Mouse (Mus musculus) embryonic facial prominence, embryonic 12.5 days (tissue): ENCODE measurements around the gene Ddias. TPM values are rescaled to one million over a fixed set of nuclear protein-coding genes. Genes with fewer than 3 reads are reported as not detected.
"Not testable (repeated sequence)": the region's sequence is repeated elsewhere in the genome, so short reads cannot be mapped to it uniquely, and the experiment has no call there.

Experiments used
- ATAC-seq: fragments of 200-750 bp; cut with Nextera tagmentation; 2 replicates; pipeline ENCODE4 v1.8.0; 2017; ENCODE audit not compliant: insufficient number of reproducible peaks, insufficient read depth, low FRiP score, low TSS enrichment
- H3K27ac ChIP-seq: fragments of 300-500 bp; sonication (generic); 2 replicates; pipeline ENCODE4 v1.5.1; 2016; ENCODE audit warnings: mild to moderate bottlenecking
- H3K27me3 ChIP-seq: fragments of 300-500 bp; sonication (generic); 2 replicates; pipeline ENCODE4 v1.6.1; 2016; ENCODE audit warnings: mild to moderate bottlenecking, moderate library complexity
- H3K36me3 ChIP-seq: fragments of 300-500 bp; sonication (generic); 2 replicates; pipeline ENCODE4 v1.6.1; 2016; ENCODE audit warnings: mild to moderate bottlenecking
- H3K4me1 ChIP-seq: fragments of 300-500 bp; sonication (generic); 2 replicates; pipeline ENCODE4 v1.6.1; 2016
- H3K4me2 ChIP-seq: fragments of 300-500 bp; sonication (generic); replicated peaks from 2 replicates; pipeline ENCODE4 v1.6.1; 2016; ENCODE audit warnings: mild to moderate bottlenecking, moderate library complexity
- H3K4me3 ChIP-seq: fragments of 300-500 bp; sonication (generic); 2 replicates; pipeline ENCODE4 v1.5.1; 2016; ENCODE audit warnings: mild to moderate bottlenecking
- H3K9ac ChIP-seq: fragments of 300-500 bp; sonication (generic); 2 replicates; pipeline ENCODE4 v1.6.1; 2016; ENCODE audit warnings: mild to moderate bottlenecking, moderate library complexity
- H3K9me3 ChIP-seq: fragments of 300-500 bp; sonication (generic); 2 replicates; pipeline ENCODE4 v1.6.1; 2016; ENCODE audit warnings: mild to moderate bottlenecking, moderate library complexity
- WGBS: fragments of 180-500 bp; shearing (Covaris S2); methylation state at CpG from one replicate; pipeline ENCODE4 v1.1.7; 2016; 5-methylcytosine and 5-hydroxymethylcytosine counted together
- polyA plus RNA-seq: library from polyadenylated mRNA; unstranded; fragments of >200 nt; fragmentation: Nextera tagmentation; extraction: Ambion mirVana; gene quantifications from 2 replicates; pipeline ENCODE4 v1.2.1, GENCODE M21; 2016

Ddias gene
- polyA plus RNA-seq: 15.4 and 18.5 TPM in 2 replicates

DNA sequence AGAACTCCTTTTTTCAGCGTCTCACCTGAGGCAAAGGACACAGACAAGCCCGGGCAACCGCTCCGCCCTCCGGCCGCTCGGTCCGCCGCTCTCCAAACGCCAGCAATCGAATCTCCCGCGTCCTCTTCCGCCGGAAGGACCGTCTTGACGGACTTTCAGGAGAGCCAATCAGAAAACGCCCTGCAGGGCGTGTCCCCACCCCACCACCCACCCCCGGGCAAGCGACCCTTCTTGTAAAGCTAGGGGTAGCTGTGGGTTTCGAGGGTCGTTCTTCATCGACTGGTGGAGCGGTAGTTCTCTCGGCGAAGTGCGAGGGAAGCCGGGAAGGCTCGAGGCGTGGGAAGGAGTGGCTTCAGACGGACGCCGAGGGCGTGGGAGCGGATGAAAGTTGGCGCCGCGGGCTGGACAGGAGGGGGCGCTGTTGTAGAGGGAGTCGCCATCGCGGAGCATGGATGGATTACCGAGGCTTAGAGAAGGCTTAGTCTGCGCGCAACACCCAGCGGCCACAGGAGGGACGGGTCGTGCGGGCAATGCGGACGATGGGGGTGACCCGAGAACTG, at the start of gene Ddias, which contains the start of gene Prcp:
Gene Ddias, minus strand, starts transcription at position 132 of the 560 bp plus-strand sequence.
Gene Prcp, plus strand, starts transcription at position 355 of the 560 bp plus-strand sequence.
- under 1% methylated on average over 53 of the region's 53 CpGs for WGBS

DNA sequence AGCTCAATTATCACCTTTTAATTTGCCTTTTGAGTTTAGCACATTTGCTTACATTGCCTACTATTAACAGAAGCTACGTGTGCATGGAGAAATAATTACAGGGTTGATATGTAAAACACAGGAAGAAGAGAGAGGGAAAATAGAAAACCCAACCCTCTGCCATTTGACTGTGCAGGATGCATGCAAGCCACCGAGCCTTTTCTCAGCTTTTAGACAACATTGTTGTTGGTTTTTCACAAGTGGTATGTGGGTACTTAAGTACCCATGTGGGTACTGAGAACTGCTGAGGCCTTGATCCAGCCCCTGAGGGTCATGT, 46.8 kb upstream of the Ddias start:
- Histone ChIP-seq H3K27ac (no peak overlapping the region), H3K4me3 (no peak overlapping the region), H3K27me3 (no peaks in the 10 kb centered on the region), H3K4me1 (no peaks in the 10 kb centered on the region), H3K9ac (no peak overlapping the region), H3K4me2 (no peak overlapping the region), H3K36me3 (no peaks in the 10 kb centered on the region), H3K9me3 (no peaks in the 10 kb centered on the region)
- ATAC-seq: no peak
- 59% methylated on average over 2 of the region's 2 CpGs for WGBS

More for the DNA sequence above, at the start of gene Ddias, which contains the start of gene Prcp:
- Histone ChIP-seq H3K4me2 (peak within 1 kb of the TSS; percentile 58), H3K27ac (peak within 1 kb of the TSS; percentile 98), H3K4me3 (peak within 1 kb of the TSS; percentile 60), H3K4me1 (peaks cover 12% of the 10 kb centered on the region), H3K27me3 (no peaks in the 10 kb centered on the region), H3K36me3 (no peaks in the 10 kb centered on the region), H3K9me3 (no peaks in the 10 kb centered on the region), H3K9ac (peak within 1 kb of the TSS; percentile 65)
- ATAC-seq: peak; percentile 83

DNA sequence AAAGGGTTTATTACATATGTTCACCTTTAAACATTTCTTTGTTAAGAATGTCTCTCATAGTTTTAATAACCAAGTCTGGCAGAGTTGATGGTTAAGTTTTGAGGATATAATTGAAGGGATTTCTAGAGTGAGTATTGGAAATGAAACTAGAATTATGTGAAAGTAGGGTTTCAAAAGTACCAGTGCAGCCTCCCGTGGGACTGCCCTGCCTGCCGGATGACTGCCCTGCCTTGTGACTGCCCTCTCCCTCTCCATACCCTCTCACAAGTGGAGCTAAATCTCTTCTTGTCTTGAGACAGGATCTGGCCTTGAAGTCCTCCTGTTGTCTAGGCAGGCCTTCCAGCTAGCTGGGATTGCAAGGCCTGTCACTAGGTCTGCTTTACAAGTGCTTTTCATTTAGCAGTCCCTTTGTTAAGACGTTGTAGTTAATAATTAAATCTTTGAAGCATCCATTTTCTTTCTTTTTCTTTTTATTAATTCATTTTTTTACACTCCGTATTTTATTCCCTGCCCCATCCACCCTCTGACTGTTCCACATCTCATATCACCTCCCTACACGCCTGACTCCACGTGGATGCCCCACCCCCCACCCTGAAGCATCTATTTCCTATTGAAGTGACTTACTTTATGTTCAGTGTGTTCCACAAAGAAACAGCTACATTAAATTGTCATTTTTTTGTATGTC, 46.3 kb upstream of the Ddias start:
- ATAC-seq: no peak
- no peaks in the 10 kb centered on the region for H3K9me3 ChIP-seq
- H3K4me2 ChIP-seq: no peak overlapping the region
- H3K4me1 ChIP-seq: no peaks in the 10 kb centered on the region
- H3K9ac ChIP-seq: no peak overlapping the region
- no peaks in the 10 kb centered on the region for H3K27me3 ChIP-seq
- H3K36me3 ChIP-seq: no peaks in the 10 kb centered on the region
- 84% methylated on average over 6 of the region's 6 CpGs for WGBS
- H3K4me3 ChIP-seq: no peak overlapping the region
- no peak overlapping the region for H3K27ac ChIP-seq

- H3K9me3 ChIP-seq, H3K4me1 ChIP-seq, H3K27me3 ChIP-seq, ATAC-seq, H3K36me3 ChIP-seq, H3K4me3 ChIP-seq, H3K9ac ChIP-seq, H3K4me2 ChIP-seq, H3K27ac ChIP-seq: not testable (repeated sequence)
- 31% methylated on average over 7 of the region's 7 CpGs for WGBS
Observed at GRCm38 (mm10) chr7:92904285-92904684, 30.2 kb upstream of the Ddias start.

DNA sequence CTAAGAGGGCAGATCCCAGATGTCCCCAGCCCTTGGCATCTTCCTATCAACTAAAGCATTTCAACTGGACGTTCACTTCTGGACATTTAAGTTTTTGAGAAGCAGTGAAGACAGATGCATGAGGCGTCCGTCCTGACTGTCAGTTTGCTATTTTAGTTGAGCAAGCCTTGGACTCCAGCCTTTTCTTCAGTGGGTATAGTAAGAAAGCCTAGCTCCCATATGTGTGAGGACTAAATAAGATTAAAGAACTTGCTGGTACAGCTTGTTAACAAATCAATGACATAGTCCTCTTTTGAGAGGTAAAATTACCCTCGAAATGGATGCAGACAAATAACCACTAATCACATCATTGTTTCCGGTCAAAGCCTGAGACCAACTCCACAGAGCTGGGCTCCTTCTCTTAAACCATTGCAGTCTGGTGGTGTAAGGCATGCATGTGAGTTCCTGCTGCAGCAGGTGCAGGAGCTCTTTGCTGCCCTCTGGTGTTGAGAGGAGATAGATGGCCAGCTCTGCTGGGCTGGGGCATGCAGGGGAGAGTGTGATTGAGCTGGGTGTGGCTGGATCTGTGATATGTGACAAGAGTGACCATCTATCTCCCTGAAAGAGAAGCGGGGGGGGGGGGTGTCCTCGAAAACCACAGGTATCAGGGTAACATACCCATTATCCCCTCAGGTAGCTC, 29.5 kb upstream of the Ddias start:
- no peaks in the 10 kb centered on the region for H3K9me3 ChIP-seq
- no peak overlapping the region for H3K27ac ChIP-seq
- WGBS: 46% methylated on average over 7 of the region's 7 CpGs
- no peaks in the 10 kb centered on the region for H3K36me3 ChIP-seq
- H3K9ac ChIP-seq: no peak overlapping the region
- H3K4me1 ChIP-seq: no peaks in the 10 kb centered on the region
- H3K27me3 ChIP-seq: no peaks in the 10 kb centered on the region
- H3K4me2 ChIP-seq: no peak overlapping the region
- no peak overlapping the region for H3K4me3 ChIP-seq
- ATAC-seq: 0 out of 2 replicates have a peak, but pooled peaks have one; percentile 41

DNA sequence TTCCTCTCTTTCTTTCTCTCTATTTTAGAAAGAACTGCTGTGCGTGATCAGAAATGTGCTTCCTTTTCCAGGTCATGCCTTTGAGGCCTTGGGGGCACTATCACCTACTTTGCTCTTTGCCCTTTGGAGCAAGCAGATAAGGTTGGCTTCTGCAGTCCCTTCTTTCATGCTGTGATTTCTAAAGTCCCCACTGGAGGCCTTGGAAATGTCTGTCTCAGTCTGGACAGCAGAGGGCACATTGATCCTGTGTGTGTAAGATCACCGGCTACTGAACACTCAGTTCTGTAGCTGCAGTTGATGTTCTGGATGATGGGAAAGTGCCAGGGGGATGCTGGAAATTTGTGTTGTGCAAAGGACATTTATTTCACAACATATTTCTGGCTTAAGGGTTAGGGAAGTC, 23.0 kb upstream of the Ddias start:
- Histone ChIP-seq H3K4me2 (no peak overlapping the region), H3K27me3 (no peaks in the 10 kb centered on the region), H3K27ac (no peak overlapping the region), H3K4me3 (no peak overlapping the region), H3K36me3 (no peaks in the 10 kb centered on the region), H3K4me1 (no peaks in the 10 kb centered on the region), H3K9me3 (no peaks in the 10 kb centered on the region), H3K9ac (no peak overlapping the region)
- no peak for ATAC-seq
- WGBS: 62% methylated on average over 2 of the region's 2 CpGs

DNA sequence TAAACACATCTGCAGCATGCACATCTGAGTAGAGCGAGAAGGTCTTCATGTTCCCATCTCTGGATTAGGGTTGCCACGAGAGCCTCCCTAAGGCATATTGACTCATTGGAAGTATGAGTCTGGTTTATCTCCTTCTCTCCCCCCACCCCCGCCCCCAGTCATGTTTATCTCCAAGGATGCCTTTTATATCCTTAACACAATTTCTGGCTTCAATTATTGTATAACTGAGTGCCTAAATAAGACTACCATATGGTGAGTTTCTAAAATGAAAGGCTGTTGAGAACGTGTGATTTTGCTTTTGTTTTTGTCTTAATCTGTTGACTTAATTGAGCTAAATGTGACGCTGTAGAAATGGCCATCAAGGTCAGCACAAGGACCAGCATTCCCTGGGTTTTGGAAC, 22.0 kb upstream of the Ddias start:
- H3K36me3 ChIP-seq: no peaks in the 10 kb centered on the region
- H3K27ac ChIP-seq: no peak overlapping the region
- no peaks in the 10 kb centered on the region for H3K4me1 ChIP-seq
- no peak for ATAC-seq
- no peak overlapping the region for H3K4me3 ChIP-seq
- WGBS: 73% methylated on average over 5 of the region's 5 CpGs
- H3K4me2 ChIP-seq: no peak overlapping the region
- H3K27me3 ChIP-seq: no peaks in the 10 kb centered on the region
- no peak overlapping the region for H3K9ac ChIP-seq
- H3K9me3 ChIP-seq: no peaks in the 10 kb centered on the region

- Histone ChIP-seq H3K27me3 (no peaks in the 10 kb centered on the region), H3K4me3 (no peak overlapping the region), H3K4me2 (no peak overlapping the region), H3K9ac (no peak overlapping the region), H3K9me3 (no peaks in the 10 kb centered on the region), H3K36me3 (no peaks in the 10 kb centered on the region), H3K27ac (no peak overlapping the region), H3K4me1 (0 out of 2 replicates have a peak, but pooled peaks cover 5% of the 10 kb centered on the region)
- 45% methylated on average over 3 of the region's 3 CpGs for WGBS
- ATAC-seq: no peak
Observed at GRCm38 (mm10) chr7:92893478-92893877, 19.4 kb upstream of the Ddias start.

DNA sequence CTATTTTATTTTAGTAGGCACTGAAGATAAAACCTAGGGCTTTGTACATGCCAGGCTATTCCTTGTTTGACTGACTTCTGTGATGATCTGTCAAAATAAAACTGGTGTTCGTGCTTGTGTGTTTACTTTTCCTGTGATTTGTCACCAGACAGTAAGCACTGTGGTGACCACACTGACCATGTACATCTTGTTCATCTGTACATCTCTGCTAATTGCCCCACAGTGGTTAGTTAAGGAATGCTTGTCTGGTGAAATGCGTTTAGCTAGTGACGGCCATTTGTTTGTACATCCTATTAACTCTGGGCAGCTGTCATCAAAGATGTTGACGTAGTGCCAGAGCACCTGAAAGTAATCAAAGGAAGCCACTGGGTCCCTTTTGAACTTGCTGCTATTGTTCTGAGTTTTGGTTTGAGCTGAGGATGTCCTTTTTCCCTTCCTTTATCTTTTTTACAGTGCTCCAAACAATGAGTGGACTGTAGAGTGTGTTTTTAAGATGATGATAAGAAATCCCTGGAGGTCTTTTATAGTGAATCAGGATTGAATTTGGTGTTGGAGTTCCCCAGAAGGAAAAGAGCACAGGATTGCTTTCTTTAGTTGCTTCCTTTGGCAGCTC, 16.7 kb upstream of the Ddias start:
- WGBS: 17% methylated on average over 4 of the region's 4 CpGs
- Histone ChIP-seq H3K27me3 (no peaks in the 10 kb centered on the region), H3K9me3 (no peaks in the 10 kb centered on the region), H3K4me2 (no peak overlapping the region), H3K4me3 (no peak overlapping the region), H3K4me1 (0 out of 2 replicates have a peak, but pooled peaks cover 5% of the 10 kb centered on the region), H3K27ac (no peak overlapping the region), H3K9ac (no peak overlapping the region), H3K36me3 (no peaks in the 10 kb centered on the region)
- ATAC-seq: no peak

DNA sequence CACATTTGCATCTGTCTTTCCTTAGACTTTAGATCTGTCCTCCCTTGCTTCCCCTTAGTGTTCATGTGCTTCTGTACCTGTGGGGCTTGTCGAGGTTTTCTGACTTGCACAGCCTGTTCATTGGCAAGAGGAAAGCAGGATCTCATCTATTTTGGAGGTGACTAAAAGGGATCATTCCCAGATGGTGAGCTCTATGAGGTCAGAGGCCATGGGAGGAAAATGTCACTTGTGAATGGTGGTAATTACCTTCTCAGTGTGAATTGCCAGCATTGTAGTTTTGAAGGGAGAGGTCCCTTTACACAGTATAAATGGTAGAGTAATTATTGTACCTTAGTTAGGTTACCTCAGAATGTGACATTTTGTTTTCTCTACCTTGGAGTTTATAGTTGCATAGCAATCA, 16.2 kb upstream of the Ddias start:
- no peak overlapping the region for H3K4me3 ChIP-seq
- no peak overlapping the region for H3K4me2 ChIP-seq
- WGBS: 11% methylated on average over 1 of the region's 1 CpGs
- H3K27me3 ChIP-seq: no peaks in the 10 kb centered on the region
- no peak overlapping the region for H3K27ac ChIP-seq
- 0 out of 2 replicates have a peak, but pooled peaks cover 5% of the 10 kb centered on the region for H3K4me1 ChIP-seq
- ATAC-seq: no peak
- no peaks in the 10 kb centered on the region for H3K36me3 ChIP-seq
- no peak overlapping the region for H3K9ac ChIP-seq
- no peaks in the 10 kb centered on the region for H3K9me3 ChIP-seq

- Histone ChIP-seq H3K4me3 (no peak overlapping the region), H3K4me2 (no peak overlapping the region), H3K9ac (no peak overlapping the region), H3K27me3 (no peaks in the 10 kb centered on the region), H3K4me1 (0 out of 2 replicates have a peak, but pooled peaks cover 5% of the 10 kb centered on the region), H3K36me3 (no peaks in the 10 kb centered on the region), H3K9me3 (no peaks in the 10 kb centered on the region), H3K27ac (no peak overlapping the region)
- 90% methylated on average over 5 of the region's 5 CpGs for WGBS
- ATAC-seq: no peak
Observed at GRCm38 (mm10) chr7:92887230-92887629, 13.2 kb upstream of the Ddias start.
